Mouse (Mus musculus) adrenal gland, adult 2 months (tissue): ENCODE measurements at regions not wholly inside any gene's neighbourhood (a gene's known extent, or its start where the extent isn't known, plus 50 kb on each side); places are given as distances from the start of the nearest gene placed in this dataset.
A peak's percentile ranks its signal among the peaks of the same experiment; 100 is the strongest.

Experiments used
- DNase-seq: peaks from one replicate; pipeline ENCODE4 v3.0.0; 2021

- DNase-seq = no peak
These were observed 107.8 kb downstream of the Btg1 start for GRCm38 (mm10) chr10:96724436-96725175.

- DNase-seq = no peak
These were observed 110.3 kb downstream of the Btg1 start for GRCm38 (mm10) chr10:96726801-96727780.

- DNase-seq = peak; percentile 35
These were observed 116.8 kb downstream of the Btg1 start for GRCm38 (mm10) chr10:96733581-96733980.

- DNase-seq = no peak
These were observed 118.3 kb downstream of the Btg1 start for GRCm38 (mm10) chr10:96735146-96735545.

GRCm38 (mm10) chr10:96735885-96736628, 119.3 kb downstream of the Btg1 start:
- DNase-seq = no peak

GRCm38 (mm10) chr10:96737972-96738371, 121.2 kb downstream of the Btg1 start:
- no peak for DNase-seq

GRCm38 (mm10) chr10:96738606-96739005, 121.8 kb downstream of the Btg1 start:
- no peak for DNase-seq

- peak; percentile 40 for DNase-seq
These were observed 127.5 kb downstream of the Btg1 start for GRCm38 (mm10) chr10:96744167-96744777.

- no peak for DNase-seq
These were observed 130.3 kb downstream of the Btg1 start for GRCm38 (mm10) chr10:96747015-96747663.

GRCm38 (mm10) chr10:96750861-96751260, 134.1 kb downstream of the Btg1 start:
- DNase-seq = peak; percentile 77

- peak; percentile 94 for DNase-seq
These were observed 134.9 kb downstream of the Btg1 start for GRCm38 (mm10) chr10:96751580-96752264.

- no peak for DNase-seq
These were observed 135.7 kb downstream of the Btg1 start for GRCm38 (mm10) chr10:96752531-96752930.

- DNase-seq = no peak
These were observed 136.7 kb downstream of the Btg1 start for GRCm38 (mm10) chr10:96753521-96753920.

- no peak for DNase-seq
These were observed 138.9 kb downstream of the Btg1 start for GRCm38 (mm10) chr10:96755674-96756073.

GRCm38 (mm10) chr10:96756355-96757084, 139.7 kb downstream of the Btg1 start:
- no peak for DNase-seq

GRCm38 (mm10) chr10:96757311-96757710, 140.5 kb downstream of the Btg1 start:
- no peak for DNase-seq

- no peak for DNase-seq
These were observed 144.8 kb downstream of the Btg1 start for GRCm38 (mm10) chr10:96761601-96762000.

GRCm38 (mm10) chr10:96765626-96766025, 148.8 kb downstream of the Btg1 start:
- no peak for DNase-seq

GRCm38 (mm10) chr10:96778220-96778619, 161.4 kb downstream of the Btg1 start:
- DNase-seq = no peak

- no peak for DNase-seq
These were observed 167.2 kb downstream of the Btg1 start for GRCm38 (mm10) chr10:96783966-96784365.
